Mouse (Mus musculus) C2C12 (cell line): ENCODE data around the gene Myo3a.

ENCODE experiments used
- CEBPB ChIP-seq: IDR thresholded peaks from one replicate; pipeline ENCODE4 v1.6.1; 2011; ENCODE audit warnings: low read depth, mild to moderate bottlenecking, control low read depth, moderate library complexity
- CTCF ChIP-seq: IDR thresholded peaks from one replicate; pipeline ENCODE4 v1.5.1; 2011; ENCODE audit not compliant: control insufficient read depth, insufficient read depth, insufficient read length
- MAX ChIP-seq: IDR thresholded peaks from one replicate; pipeline ENCODE4 v1.6.1; 2011; ENCODE audit warnings: mild to moderate bottlenecking, control low read depth
- MYOG ChIP-seq: IDR thresholded peaks from one replicate; pipeline ENCODE4 v1.6.1; 2011; ENCODE audit not compliant: control insufficient read depth, insufficient read length; ENCODE audit errors: extremely low read depth
- USF1 ChIP-seq: IDR thresholded peaks from one replicate; pipeline ENCODE4 v1.6.1; 2011; ENCODE audit warnings: low read depth, mild to moderate bottlenecking, control low read depth, moderate library complexity

DNA sequence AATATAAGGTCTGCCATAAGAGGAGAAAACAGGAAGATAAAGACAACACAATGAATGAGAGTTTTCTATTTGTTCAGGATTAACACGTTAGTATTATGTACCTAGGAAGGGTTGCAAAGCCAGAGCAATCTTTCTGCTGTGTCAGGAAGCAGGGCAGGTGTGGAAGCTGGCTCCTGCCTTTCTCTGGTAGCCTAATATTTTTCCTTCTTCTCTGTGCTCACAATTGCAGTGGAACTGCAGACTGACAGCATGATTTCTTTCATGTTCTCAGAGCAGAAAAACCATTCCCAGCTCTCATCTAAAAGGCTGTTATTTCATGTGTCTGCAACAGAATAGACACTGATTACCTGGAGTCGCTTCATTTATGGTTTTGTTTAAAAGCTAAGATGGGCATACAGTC, 23.7 kb downstream of the Myo3a start:
- TF ChIP-seq CEBPB (no peak), MYOG (no peak), CTCF (no peak), USF1 (no peak), MAX (no peak)
